Mouse (Mus musculus): ENCODE measurements around the gene Egln2. TPM values are rescaled to one million over a fixed set of nuclear protein-coding genes. Genes with fewer than 3 reads are reported as not detected.

Egln2 gene
- polyA plus RNA-seq, 1 experiment from 2014 or later = 37.2 TPM

DNA sequence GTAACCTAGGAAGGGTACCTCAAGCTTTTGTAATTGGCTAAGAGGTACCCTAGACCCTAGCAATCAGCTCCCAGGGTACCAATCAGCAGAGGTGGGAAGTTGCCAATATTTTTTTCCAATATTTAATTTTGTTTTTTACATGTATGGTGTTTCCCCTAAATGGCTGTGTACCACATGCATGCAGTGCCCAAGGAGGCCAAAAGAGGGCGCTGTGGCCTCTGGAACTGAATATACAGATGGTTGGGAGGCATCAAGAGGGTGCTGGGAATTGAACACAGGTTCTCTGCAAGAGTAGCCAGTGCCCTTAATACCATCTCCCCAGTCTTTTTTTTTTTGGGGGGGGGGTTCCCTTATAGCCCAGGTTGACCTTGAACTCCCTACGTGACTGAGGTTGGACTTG lies 35.2 kb downstream of the Egln2 start:
- H3K36me3 ChIP-seq (ENCODE audit: control insufficient read depth, insufficient read depth, low read length) = no peaks in the 10 kb centered on the region
- no peak overlapping the region for H3K4me3 ChIP-seq (ENCODE audit: low read depth, low read length)
- H3K4me2 ChIP-seq (replicated peaks; ENCODE audit: low read depth, low read length) = no peak overlapping the region
- ATAC-seq (ENCODE audit: low FRiP score) (no peak), DNase-seq (ENCODE audit: low spot score) (no peak)
- no peak overlapping the region for H3K9ac ChIP-seq (ENCODE audit: low read depth, low read length)
- no peaks in the 10 kb centered on the region for H3K4me1 ChIP-seq (replicated peaks; ENCODE audit: control insufficient read depth, insufficient read depth, low read length)
- H3K27me3 ChIP-seq (ENCODE audit: control insufficient read depth, insufficient read depth, low read length) = no peaks in the 10 kb centered on the region
- no peaks in the 10 kb centered on the region for H3K9me3 ChIP-seq (ENCODE audit: control insufficient read depth, low read length)
- WGBS = 62% methylated on average over 2 of the region's 2 CpGs
- no peak overlapping the region for H3K27ac ChIP-seq (ENCODE audit: low read depth, low read length)

DNA sequence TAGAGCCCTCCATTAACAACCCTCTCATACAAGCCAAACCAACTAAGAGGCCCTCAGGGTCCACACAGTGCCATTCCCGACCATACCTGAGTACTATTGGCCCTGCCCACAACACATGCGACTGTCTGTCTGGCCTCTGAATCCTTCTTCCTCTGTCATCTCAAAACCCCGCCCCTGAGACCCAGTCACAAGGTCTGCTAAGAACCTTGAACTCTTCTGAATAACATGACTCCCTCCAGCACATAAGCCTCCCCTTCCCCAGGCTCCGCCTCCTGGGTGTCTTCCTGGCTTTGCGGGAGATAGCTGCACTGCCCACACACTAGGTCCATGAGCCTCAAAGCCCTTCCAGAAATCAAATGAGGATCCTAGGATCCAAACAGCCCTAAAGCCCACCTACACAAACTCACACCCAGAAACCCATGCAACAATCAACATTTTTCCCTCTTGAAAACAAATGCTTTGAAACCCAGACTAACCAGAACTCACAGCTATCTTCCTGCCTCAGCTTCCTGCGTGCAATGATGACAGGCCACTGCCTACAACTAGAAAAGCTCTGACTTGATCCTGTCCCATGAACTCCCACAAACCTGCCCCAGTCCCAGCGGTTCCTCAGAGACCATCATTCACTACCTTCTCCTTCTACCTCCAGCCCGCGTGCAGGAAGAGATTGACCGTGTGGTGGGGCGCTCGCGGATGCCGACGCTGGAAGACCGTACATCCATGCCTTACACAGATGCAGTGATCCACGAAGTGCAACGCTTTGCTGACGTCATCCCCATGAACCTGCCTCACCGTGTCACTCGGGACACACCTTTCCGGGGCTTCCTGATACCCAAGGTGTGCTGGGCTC lies 35.9 kb downstream of the Egln2 start:
- no peak overlapping the region for H3K9ac ChIP-seq (ENCODE audit: low read depth, low read length)
- ATAC-seq (ENCODE audit: low FRiP score) = no peak
- H3K36me3 ChIP-seq (ENCODE audit: control insufficient read depth, insufficient read depth, low read length) = no peaks in the 10 kb centered on the region
- H3K4me1 ChIP-seq (replicated peaks; ENCODE audit: control insufficient read depth, insufficient read depth, low read length) = no peaks in the 10 kb centered on the region
- no peaks in the 10 kb centered on the region for H3K27me3 ChIP-seq (ENCODE audit: control insufficient read depth, insufficient read depth, low read length)
- no peak for DNase-seq (ENCODE audit: low spot score)
- 89% methylated on average over 22 of the region's 22 CpGs for WGBS
- H3K27ac ChIP-seq (ENCODE audit: low read depth, low read length) = no peak overlapping the region
- H3K4me2 ChIP-seq (replicated peaks; ENCODE audit: low read depth, low read length) = no peak overlapping the region
- no peaks in the 10 kb centered on the region for H3K9me3 ChIP-seq (ENCODE audit: control insufficient read depth, low read length)
- no peak overlapping the region for H3K4me3 ChIP-seq (ENCODE audit: low read depth, low read length)

GRCm38 (mm10) chr7:27129811-27130210 lies 36.8 kb downstream of the Egln2 start:
- ATAC-seq (ENCODE audit: low FRiP score) (no peak), DNase-seq (ENCODE audit: low spot score) (no peak)
- H3K4me1 ChIP-seq (replicated peaks; ENCODE audit: control insufficient read depth, insufficient read depth, low read length) = no peaks in the 10 kb centered on the region
- H3K4me2 ChIP-seq (replicated peaks; ENCODE audit: low read depth, low read length) = no peak overlapping the region
- H3K9me3 ChIP-seq (ENCODE audit: control insufficient read depth, low read length) = no peaks in the 10 kb centered on the region
- H3K36me3 ChIP-seq (ENCODE audit: control insufficient read depth, insufficient read depth, low read length) = no peaks in the 10 kb centered on the region
- no peak overlapping the region for H3K27ac ChIP-seq (ENCODE audit: low read depth, low read length)
- H3K9ac ChIP-seq (ENCODE audit: low read depth, low read length) = no peak overlapping the region
- no peaks in the 10 kb centered on the region for H3K27me3 ChIP-seq (ENCODE audit: control insufficient read depth, insufficient read depth, low read length)
- no peak overlapping the region for H3K4me3 ChIP-seq (ENCODE audit: low read depth, low read length)
- WGBS = 92% methylated on average over 12 of the region's 12 CpGs

GRCm38 (mm10) chr7:27128946-27129345 lies 37.7 kb downstream of the Egln2 start:
- H3K27me3 ChIP-seq (ENCODE audit: control insufficient read depth, insufficient read depth, low read length) = no peaks in the 10 kb centered on the region
- DNase-seq (ENCODE audit: low spot score) = no peak
- no peaks in the 10 kb centered on the region for H3K9me3 ChIP-seq (ENCODE audit: control insufficient read depth, low read length)
- no peaks in the 10 kb centered on the region for H3K4me1 ChIP-seq (replicated peaks; ENCODE audit: control insufficient read depth, insufficient read depth, low read length)
- no peak for ATAC-seq (ENCODE audit: low FRiP score)
- WGBS = 92% methylated on average over 13 of the region's 13 CpGs
- H3K36me3 ChIP-seq (ENCODE audit: control insufficient read depth, insufficient read depth, low read length) = no peaks in the 10 kb centered on the region
- H3K9ac ChIP-seq (ENCODE audit: low read depth, low read length) = no peak overlapping the region
- H3K4me2 ChIP-seq (replicated peaks; ENCODE audit: low read depth, low read length) = no peak overlapping the region
- no peak overlapping the region for H3K27ac ChIP-seq (ENCODE audit: low read depth, low read length)
- H3K4me3 ChIP-seq (ENCODE audit: low read depth, low read length) = no peak overlapping the region

DNA sequence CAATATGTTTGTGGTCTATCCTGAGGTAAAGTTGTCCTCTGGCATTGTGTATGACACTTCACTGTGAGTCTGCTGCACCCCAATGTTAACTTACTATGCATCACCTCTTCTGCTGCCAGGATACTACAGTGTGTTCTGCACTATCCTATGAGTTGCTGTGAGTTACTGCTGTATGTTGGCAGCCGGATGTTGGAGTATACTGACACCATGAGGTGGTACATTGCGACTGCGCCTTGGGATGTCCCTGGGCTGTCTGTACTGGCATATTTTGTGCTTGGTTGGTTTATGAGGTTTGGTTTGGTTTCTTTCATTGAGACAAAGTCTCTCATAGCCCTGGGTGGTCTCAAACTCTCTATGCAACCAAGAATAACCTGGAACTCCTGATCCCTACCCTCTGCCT lies 38.4 kb downstream of the Egln2 start:
- 50% methylated on average over 3 of the region's 3 CpGs for WGBS
- Histone ChIP-seq H3K4me3 (ENCODE audit: low read depth, low read length) (no peak overlapping the region), H3K4me1 (replicated peaks; ENCODE audit: control insufficient read depth, insufficient read depth, low read length) (no peaks in the 10 kb centered on the region), H3K4me2 (replicated peaks; ENCODE audit: low read depth, low read length) (no peak overlapping the region), H3K36me3 (ENCODE audit: control insufficient read depth, insufficient read depth, low read length) (no peaks in the 10 kb centered on the region), H3K27me3 (ENCODE audit: control insufficient read depth, insufficient read depth, low read length) (no peaks in the 10 kb centered on the region), H3K27ac (ENCODE audit: low read depth, low read length) (no peak overlapping the region), H3K9ac (ENCODE audit: low read depth, low read length) (no peak overlapping the region), H3K9me3 (ENCODE audit: control insufficient read depth, low read length) (no peaks in the 10 kb centered on the region)
- DNase-seq (ENCODE audit: low spot score) (peak; percentile 23), ATAC-seq (ENCODE audit: low FRiP score) (no peak)

- Histone ChIP-seq H3K4me1 (replicated peaks; ENCODE audit: control insufficient read depth, insufficient read depth, low read length) (no peaks in the 10 kb centered on the region), H3K4me3 (ENCODE audit: low read depth, low read length) (no peak overlapping the region), H3K4me2 (replicated peaks; ENCODE audit: low read depth, low read length) (no peak overlapping the region), H3K9me3 (ENCODE audit: control insufficient read depth, low read length) (no peaks in the 10 kb centered on the region), H3K27me3 (ENCODE audit: control insufficient read depth, insufficient read depth, low read length) (no peaks in the 10 kb centered on the region), H3K36me3 (ENCODE audit: control insufficient read depth, insufficient read depth, low read length) (no peaks in the 10 kb centered on the region), H3K9ac (ENCODE audit: low read depth, low read length) (no peak overlapping the region), H3K27ac (ENCODE audit: low read depth, low read length) (no peak overlapping the region)
- ATAC-seq (ENCODE audit: low FRiP score) (no peak), DNase-seq (ENCODE audit: low spot score) (no peak)
- 93% methylated on average over 4 of the region's 4 CpGs for WGBS
Measured at GRCm38 (mm10) chr7:27124969-27125368, 41.6 kb downstream of the Egln2 start.

DNA sequence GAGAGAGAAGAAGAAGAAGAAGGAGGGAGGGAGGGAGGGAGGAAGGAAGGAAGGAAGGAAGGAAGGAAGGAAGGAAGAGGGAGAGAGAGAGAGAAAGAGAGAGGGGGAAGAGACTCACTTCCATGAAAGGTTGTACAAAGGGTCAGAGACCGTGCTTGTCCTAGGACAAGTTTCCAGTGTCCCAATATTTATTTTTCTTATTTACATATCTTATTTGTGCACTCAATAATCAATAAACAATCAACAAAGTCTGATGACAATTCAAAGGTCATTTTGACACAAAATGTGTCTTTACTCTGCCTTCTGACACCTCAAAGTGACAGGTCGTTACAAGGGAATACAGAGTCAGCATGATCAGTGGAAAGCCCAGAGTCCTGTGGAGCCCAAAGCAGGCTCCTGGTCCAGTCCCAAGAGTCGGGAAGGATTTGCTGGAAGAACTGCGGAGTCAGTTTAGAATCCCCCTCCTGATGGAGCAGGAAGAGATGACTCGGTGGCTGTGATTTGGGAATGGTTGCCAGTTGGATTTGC lies 42.2 kb downstream of the Egln2 start:
- no peak overlapping the region for H3K27ac ChIP-seq (ENCODE audit: low read depth, low read length)
- H3K27me3 ChIP-seq (ENCODE audit: control insufficient read depth, insufficient read depth, low read length) = no peaks in the 10 kb centered on the region
- DNase-seq (ENCODE audit: low spot score) (no peak), ATAC-seq (ENCODE audit: low FRiP score) (no peak)
- H3K4me2 ChIP-seq (replicated peaks; ENCODE audit: low read depth, low read length) = no peak overlapping the region
- no peaks in the 10 kb centered on the region for H3K4me1 ChIP-seq (replicated peaks; ENCODE audit: control insufficient read depth, insufficient read depth, low read length)
- H3K9ac ChIP-seq (ENCODE audit: low read depth, low read length) = no peak overlapping the region
- H3K36me3 ChIP-seq (ENCODE audit: control insufficient read depth, insufficient read depth, low read length) = no peaks in the 10 kb centered on the region
- no peaks in the 10 kb centered on the region for H3K9me3 ChIP-seq (ENCODE audit: control insufficient read depth, low read length)
- 79% methylated on average over 5 of the region's 5 CpGs for WGBS
- H3K4me3 ChIP-seq (ENCODE audit: low read depth, low read length) = no peak overlapping the region

DNA sequence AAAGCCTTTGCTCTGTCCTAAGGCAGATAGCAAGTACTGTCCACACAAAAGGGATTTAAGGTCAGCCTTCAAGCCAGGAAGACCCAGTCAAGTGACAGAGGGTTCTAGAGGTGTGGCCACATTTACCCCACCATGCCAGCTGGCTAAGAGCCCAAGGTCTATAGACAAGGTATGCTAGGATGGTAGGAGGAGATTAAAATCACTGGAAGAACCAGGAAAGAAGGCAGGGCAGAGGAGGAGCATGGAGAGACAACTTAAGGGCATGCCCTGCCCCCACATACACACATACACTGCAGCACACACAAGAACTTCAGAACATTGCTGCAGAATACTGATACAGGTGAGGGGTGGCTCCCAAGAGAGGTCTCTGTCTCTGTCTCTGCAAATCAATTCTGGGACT lies 46.9 kb downstream of the Egln2 start, which contains the start of gene Cyp2f2:
Cyp2f2 (plus strand) TSS at position 234 of the 400 bp plus-strand sequence.
- Histone ChIP-seq H3K4me1 (replicated peaks; ENCODE audit: control insufficient read depth, insufficient read depth, low read length) (no peaks in the 10 kb centered on the region), H3K27me3 (ENCODE audit: control insufficient read depth, insufficient read depth, low read length) (no peaks in the 10 kb centered on the region), H3K36me3 (ENCODE audit: control insufficient read depth, insufficient read depth, low read length) (no peaks in the 10 kb centered on the region), H3K9me3 (ENCODE audit: control insufficient read depth, low read length) (no peaks in the 10 kb centered on the region), H3K4me2 (replicated peaks; ENCODE audit: low read depth, low read length) (no peak within 1 kb of the TSS), H3K27ac (ENCODE audit: low read depth, low read length) (no peak within 1 kb of the TSS), H3K4me3 (ENCODE audit: low read depth, low read length) (no peak within 1 kb of the TSS), H3K9ac (ENCODE audit: low read depth, low read length) (no peak within 1 kb of the TSS)
- DNase-seq (ENCODE audit: low spot score) (no peak), ATAC-seq (ENCODE audit: low FRiP score) (no peak)

GRCm38 (mm10) chr7:27118033-27118511 lies 48.5 kb downstream of the Egln2 start:
- Histone ChIP-seq H3K27me3 (ENCODE audit: control insufficient read depth, insufficient read depth, low read length) (no peaks in the 10 kb centered on the region), H3K9ac (ENCODE audit: low read depth, low read length) (no peak overlapping the region), H3K4me3 (ENCODE audit: low read depth, low read length) (no peak overlapping the region), H3K4me2 (replicated peaks; ENCODE audit: low read depth, low read length) (no peak overlapping the region), H3K4me1 (replicated peaks; ENCODE audit: control insufficient read depth, insufficient read depth, low read length) (no peaks in the 10 kb centered on the region), H3K27ac (ENCODE audit: low read depth, low read length) (no peak overlapping the region), H3K36me3 (ENCODE audit: control insufficient read depth, insufficient read depth, low read length) (no peaks in the 10 kb centered on the region), H3K9me3 (ENCODE audit: control insufficient read depth, low read length) (no peaks in the 10 kb centered on the region)
- 69% methylated on average over 4 of the region's 4 CpGs for WGBS
- DNase-seq (ENCODE audit: low spot score) (no peak), ATAC-seq (ENCODE audit: low FRiP score) (no peak)
